ENCODE assay signal across 24 mouse cellular contexts in the genomic region with DNA sequence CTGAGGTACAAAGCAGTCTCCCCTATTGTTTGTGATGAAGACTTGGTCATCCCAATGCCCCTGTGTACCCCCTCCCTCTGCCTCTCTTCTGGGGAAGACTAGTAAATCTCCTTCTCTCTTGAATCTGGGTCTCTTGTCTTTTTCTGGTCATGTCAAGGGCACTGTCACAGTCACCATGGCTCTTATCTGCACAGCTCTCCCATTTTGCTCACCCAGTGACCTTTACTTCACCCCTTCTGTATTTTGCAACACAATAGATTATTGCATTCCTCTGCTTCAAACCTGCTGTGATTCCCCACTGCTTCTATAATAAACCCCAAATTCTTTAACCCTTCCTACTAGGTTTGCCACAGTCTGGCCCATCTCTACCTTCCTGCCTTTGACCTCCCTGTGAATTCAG.
DNase-seq lines count a peak whose midpoint lies in the region; ATAC-seq lines count a peak whose summit lies in the region.
"Had no signal": no experiment of that assay in that cellular context is flagged by ENCODE, and none has a peak within 500 bp of the region (broad histone marks: within the 10 kb centered on the region; RNA-seq: fewer than 3 reads in every experiment).

No protein-coding gene starts in this region.

- H3K4me2 ChIP-seq in heart, embryonic 11.5 days: no peak overlapping the region
- no peak overlapping the region for H3K4me2 ChIP-seq in hindbrain, embryonic 11.5 days (replicated peaks; ENCODE audit: low read depth, low read length)
- H3K4me2 ChIP-seq: hindbrain, embryonic 13.5 days; limb, embryonic 15.5 days; midbrain, embryonic 15.5 days; stomach, embryonic 15.5 days had no signal

- H3K27me3 ChIP-seq in heart, embryonic 11.5 days (ENCODE audit: control insufficient read depth, insufficient read depth, low read length): no peaks in the 10 kb centered on the region
- H3K27me3 ChIP-seq in hindbrain, embryonic 11.5 days (ENCODE audit: control insufficient read depth, insufficient read depth, low read length): no peaks in the 10 kb centered on the region
- no peaks in the 10 kb centered on the region for H3K27me3 ChIP-seq in hindbrain, embryonic 10.5 days (ENCODE audit: insufficient read depth, poor library complexity, severe bottlenecking)
- H3K27me3 ChIP-seq: hindbrain, embryonic 13.5 days; limb, embryonic 15.5 days; megakaryocyte, embryonic 14.5 days; midbrain, embryonic 15.5 days; stomach, embryonic 15.5 days had no signal

- H3K9ac ChIP-seq in heart, embryonic 11.5 days (ENCODE audit: low read depth, low read length): no peak overlapping the region
- no peak overlapping the region for H3K9ac ChIP-seq in hindbrain, embryonic 11.5 days (ENCODE audit: low read depth, low read length)
- H3K9ac ChIP-seq: hindbrain, embryonic 13.5 days; limb, embryonic 15.5 days; midbrain, embryonic 15.5 days; stomach, embryonic 15.5 days had no signal

- H3K4me1 ChIP-seq in heart, embryonic 11.5 days (ENCODE audit: control insufficient read depth, insufficient read depth, low read length): peaks cover 8% of the 10 kb centered on the region; the same call in 1 of the 2 replicates
- H3K4me1 ChIP-seq in hindbrain, embryonic 11.5 days (replicated peaks; ENCODE audit: control insufficient read depth, insufficient read depth, low read length): no peaks in the 10 kb centered on the region
- H3K4me1 ChIP-seq in hindbrain, embryonic 10.5 days (replicated peaks): peaks cover 9% of the 10 kb centered on the region
- H3K4me1 ChIP-seq: hindbrain, embryonic 13.5 days; limb, embryonic 15.5 days; megakaryocyte, embryonic 14.5 days; midbrain, embryonic 15.5 days; stomach, embryonic 15.5 days had no signal

- peak overlapping the region; percentile 54; the same call in 1 of the 2 replicates for H3K27ac ChIP-seq in heart, embryonic 11.5 days (ENCODE audit: low read depth, low read length)
- H3K27ac ChIP-seq in hindbrain, embryonic 11.5 days (ENCODE audit: low read depth, low read length): no peak overlapping the region
- H3K27ac ChIP-seq in hindbrain, embryonic 10.5 days: no peak overlapping the region
- H3K27ac ChIP-seq: hindbrain, embryonic 13.5 days; layer of hippocampus, adult 2 months; limb, embryonic 15.5 days; midbrain, embryonic 15.5 days; stomach, embryonic 15.5 days had no signal

- H3K9me3 ChIP-seq in heart, embryonic 11.5 days (replicated peaks; ENCODE audit: control insufficient read depth, low read length): no peaks in the 10 kb centered on the region
- H3K9me3 ChIP-seq in hindbrain, embryonic 11.5 days (ENCODE audit: control insufficient read depth, low read length): no peaks in the 10 kb centered on the region
- H3K9me3 ChIP-seq in hindbrain, embryonic 10.5 days: no peaks in the 10 kb centered on the region
- H3K9me3 ChIP-seq: G1E; hindbrain, embryonic 13.5 days; limb, embryonic 15.5 days; midbrain, embryonic 15.5 days; stomach, embryonic 15.5 days had no signal

- no peak for ATAC-seq in heart, embryonic 11.5 days (replicated peaks; ENCODE audit: insufficient number of reproducible peaks, low FRiP score, low TSS enrichment)
- ATAC-seq in hindbrain, embryonic 11.5 days (ENCODE audit: low FRiP score): 0 out of 2 replicates have a peak, but pooled peaks have one; percentile 49
- ATAC-seq: forebrain, embryonic 16.5 days; inflammation-experienced regulatory T-cells, adult 6 months; midbrain, embryonic 15.5 days had no signal

- no peaks in the 10 kb centered on the region for H3K36me3 ChIP-seq in heart, embryonic 11.5 days (ENCODE audit: control insufficient read depth, insufficient read depth, low read length)
- H3K36me3 ChIP-seq in hindbrain, embryonic 11.5 days (ENCODE audit: control insufficient read depth, insufficient read depth, low read length): no peaks in the 10 kb centered on the region
- no peaks in the 10 kb centered on the region for H3K36me3 ChIP-seq in hindbrain, embryonic 10.5 days
- H3K36me3 ChIP-seq: G1E; hindbrain, embryonic 13.5 days; limb, embryonic 15.5 days; midbrain, embryonic 15.5 days; stomach, embryonic 15.5 days had no signal

- H3K4me3 ChIP-seq in heart, embryonic 11.5 days (ENCODE audit: low read depth, low read length): no peak overlapping the region
- H3K4me3 ChIP-seq in hindbrain, embryonic 11.5 days (ENCODE audit: low read depth, low read length): no peak overlapping the region
- no peak overlapping the region for H3K4me3 ChIP-seq in hindbrain, embryonic 10.5 days
- H3K4me3 ChIP-seq: hindbrain, embryonic 13.5 days; layer of hippocampus, adult 2 months; limb, embryonic 15.5 days; megakaryocyte, embryonic 14.5 days; midbrain, embryonic 15.5 days; myocyte; stomach, embryonic 15.5 days had no signal

- peak; percentile 46 for DNase-seq in adrenal gland, adult 2 months
- DNase-seq in adrenal gland, postnatal 4 days (ENCODE audit: low spot score in 2 of 2): no peak
- no peak for DNase-seq in heart, adult 18-20 months
- DNase-seq in hindbrain, embryonic 11.5 days (ENCODE audit: low spot score): no peak
- DNase-seq in hindbrain, embryonic 10.5 days (ENCODE audit: low spot score): no peak
- DNase-seq in ZHBTc4 (ENCODE audit: low read depth, low spot score): peak; percentile 84
- DNase-seq in urinary bladder, adult 18-20 months (ENCODE audit: low spot score in 2 of 2): no peak
- DNase-seq: cerebellum, adult 8-10 months; kidney, adult 8-10 months; kidney, postnatal 14 days; lung, adult 2 months; thymus, adult 18-20 months; thymus, postnatal 4 days had no signal

Comparison
In these comparisons a context has a peak if more than half of its experiments do, and no peak if none do; other contexts are left out.
1. DNase-seq: peak in adrenal gland, adult 2 months (single experiment) and ZHBTc4 (single experiment); none in adrenal gland, postnatal 4 days (0 of 2), heart, adult 18-20 months (0 of 2), hindbrain, embryonic 11.5 days (single experiment), hindbrain, embryonic 10.5 days (single experiment) and urinary bladder, adult 18-20 months (0 of 2).